Mouse (Mus musculus) midbrain, embryonic 11.5 days (tissue): Measurements from ENCODE around the gene Exoc2. TPM values are rescaled to one million over a fixed set of nuclear protein-coding genes. Genes with fewer than 3 reads are reported as not detected.
A peak's percentile ranks its signal among the peaks of the same experiment; 100 is the strongest.

Experiments
- ATAC-seq: fragments of 200-750 bp; cut with Nextera tagmentation; 2 replicates; pipeline ENCODE4 v1.8.0; 2017; ENCODE audit warnings: moderate TSS enrichment, moderate library complexity; ENCODE audit not compliant: low FRiP score
- DNase-seq: peaks from one replicate; pipeline ENCODE4 v3.0.0; 2015; ENCODE audit warnings: low spot score; ENCODE audit errors: missing footprints
- H3K27ac ChIP-seq: fragments of 300-500 bp; sonication (generic); 2 replicates; pipeline ENCODE4 v1.5.1; 2014; ENCODE audit warnings: low read depth, low read length
- H3K27me3 ChIP-seq: fragments of 300-500 bp; sonication (generic); 2 replicates; pipeline ENCODE4 v1.6.1; 2014; ENCODE audit warnings: mild to moderate bottlenecking, low read length, moderate library complexity, mixed read lengths; ENCODE audit not compliant: control insufficient read depth, insufficient read depth
- H3K36me3 ChIP-seq: fragments of 300-500 bp; sonication (generic); 2 replicates; pipeline ENCODE4 v1.6.1; 2014; ENCODE audit warnings: mild to moderate bottlenecking, low read length, moderate library complexity, mixed read lengths; ENCODE audit not compliant: control insufficient read depth, insufficient read depth
- H3K4me1 ChIP-seq: fragments of 300-500 bp; sonication (generic); 2 replicates; pipeline ENCODE4 v1.6.1; 2014; ENCODE audit warnings: low read length; ENCODE audit not compliant: control insufficient read depth, insufficient read depth
- H3K4me2 ChIP-seq: fragments of 300-500 bp; sonication (generic); 2 replicates; pipeline ENCODE4 v1.6.1; 2014; ENCODE audit warnings: mild to moderate bottlenecking, moderate library complexity
- H3K4me3 ChIP-seq: fragments of 300-500 bp; sonication (generic); 2 replicates; pipeline ENCODE4 v1.5.1; 2014; ENCODE audit warnings: low read depth, low read length
- H3K9ac ChIP-seq: fragments of 300-500 bp; sonication (generic); 2 replicates; pipeline ENCODE4 v1.6.1; 2014; ENCODE audit warnings: low read length
- H3K9me3 ChIP-seq: fragments of 300-500 bp; sonication (generic); 2 replicates; pipeline ENCODE4 v1.6.1; 2016; ENCODE audit warnings: low read length; ENCODE audit not compliant: control insufficient read depth
- WGBS: fragments of 180-500 bp; shearing (Covaris S2); extraction: QIAGEN DNeasy Blood & Tissue Kit; methylation state at CpG from one replicate; pipeline ENCODE4 v1.1.7; 2014; 5-methylcytosine and 5-hydroxymethylcytosine counted together
- polyA plus RNA-seq: library from polyadenylated mRNA; unstranded; fragments of >200 nt; fragmentation: Nextera tagmentation; extraction: Ambion mirVana; gene quantifications from 2 replicates; pipeline ENCODE4 v1.2.1, GENCODE M21; 2014

Exoc2 gene
- polyA plus RNA-seq, 1 experiment from 2014 or later: 41.3 TPM

DNA sequence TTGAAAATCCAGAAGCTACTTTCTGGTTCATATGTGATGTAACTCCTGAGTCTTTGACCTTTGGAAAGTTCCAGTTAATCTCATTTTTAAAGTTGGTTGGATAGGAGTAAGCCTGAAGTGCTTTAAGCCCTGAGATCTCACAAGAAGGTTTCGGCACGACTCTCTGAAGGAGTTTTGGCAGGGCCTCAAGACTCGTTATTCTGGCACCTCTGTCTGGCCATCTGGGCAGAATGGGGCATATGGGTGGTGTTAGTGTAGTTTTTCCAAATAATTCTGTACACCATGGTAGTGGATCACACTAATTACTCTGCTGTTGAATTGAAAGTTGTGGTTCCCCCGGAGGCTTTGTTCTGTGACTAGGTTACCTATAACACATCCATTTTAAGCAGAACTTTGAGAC is 4.3 kb upstream of the Exoc2 start:
- Histone ChIP-seq H3K4me1 (no peaks in the 10 kb centered on the region), H3K36me3 (no peaks in the 10 kb centered on the region), H3K4me3 (no peak overlapping the region), H3K9ac (no peak overlapping the region), H3K9me3 (no peaks in the 10 kb centered on the region), H3K4me2 (no peak overlapping the region), H3K27ac (no peak overlapping the region), H3K27me3 (no peaks in the 10 kb centered on the region)
- WGBS: 71% methylated on average over 4 of the region's 4 CpGs
- no peak for ATAC-seq
- DNase-seq: no peak

DNA sequence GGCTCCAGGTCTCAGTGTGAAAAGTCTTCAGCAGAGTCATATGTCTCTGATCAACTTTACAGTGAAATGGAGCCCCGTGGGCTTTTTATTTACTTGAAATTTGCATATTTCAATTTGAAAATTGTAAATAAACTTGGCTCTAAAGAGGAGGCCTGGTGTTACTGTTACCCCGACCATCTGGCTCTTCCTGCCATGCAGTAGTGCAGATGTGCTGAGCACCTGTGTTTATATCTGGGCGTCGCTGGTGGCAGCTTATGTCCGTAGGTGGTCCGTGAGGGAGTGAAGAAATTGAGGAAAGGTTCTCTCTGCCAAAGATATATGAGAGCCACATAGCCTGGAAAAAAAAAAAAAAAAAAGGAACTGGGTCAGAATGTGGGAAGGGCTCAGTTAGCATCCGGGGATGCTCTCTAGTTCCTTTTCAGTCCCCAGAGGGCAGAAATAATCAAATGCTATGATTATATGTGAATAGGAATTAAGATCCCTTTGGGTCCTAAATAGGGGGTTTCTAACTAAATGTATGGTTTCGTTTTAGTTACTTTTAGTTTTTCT is 2.7 kb upstream of the Exoc2 start:
- Histone ChIP-seq H3K4me2 (no peak overlapping the region), H3K27ac (no peak overlapping the region), H3K36me3 (no peaks in the 10 kb centered on the region), H3K4me3 (no peak overlapping the region), H3K4me1 (no peaks in the 10 kb centered on the region), H3K9me3 (no peaks in the 10 kb centered on the region), H3K27me3 (no peaks in the 10 kb centered on the region), H3K9ac (no peak overlapping the region)
- no peak for DNase-seq
- no peak for ATAC-seq
- WGBS: 62% methylated on average over 8 of the region's 8 CpGs

DNA sequence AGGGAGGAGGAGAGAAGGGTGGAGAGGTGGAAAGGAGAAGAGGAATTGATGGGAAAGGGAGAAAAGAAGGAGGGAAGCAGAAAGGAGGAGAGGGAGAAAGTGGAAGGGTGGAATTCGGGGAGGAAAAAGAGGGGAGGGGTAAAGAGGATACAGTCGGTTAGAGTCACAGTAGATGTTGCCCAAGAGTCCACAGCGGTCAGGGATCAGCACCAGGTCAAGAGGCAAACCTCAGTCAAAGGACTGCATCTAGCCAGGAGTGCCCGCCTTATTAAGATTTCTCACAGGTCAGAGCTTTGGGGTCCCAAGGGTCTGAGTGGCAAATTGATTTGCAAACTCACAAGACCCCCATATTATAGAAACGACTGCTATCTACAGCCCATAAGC is 346 bp upstream of the Exoc2 start:
- no peaks in the 10 kb centered on the region for H3K4me1 ChIP-seq
- peak overlapping the region; percentile 63 for H3K4me2 ChIP-seq
- DNase-seq (no peak), ATAC-seq (peak; percentile 64)
- H3K9me3 ChIP-seq: no peaks in the 10 kb centered on the region
- no peak overlapping the region for H3K27ac ChIP-seq
- peak overlapping the region; percentile 88 for H3K9ac ChIP-seq
- no peaks in the 10 kb centered on the region for H3K27me3 ChIP-seq
- H3K4me3 ChIP-seq: peak overlapping the region; percentile 91
- WGBS: 14% methylated on average over 5 of the region's 5 CpGs
- H3K36me3 ChIP-seq: no peaks in the 10 kb centered on the region

DNA sequence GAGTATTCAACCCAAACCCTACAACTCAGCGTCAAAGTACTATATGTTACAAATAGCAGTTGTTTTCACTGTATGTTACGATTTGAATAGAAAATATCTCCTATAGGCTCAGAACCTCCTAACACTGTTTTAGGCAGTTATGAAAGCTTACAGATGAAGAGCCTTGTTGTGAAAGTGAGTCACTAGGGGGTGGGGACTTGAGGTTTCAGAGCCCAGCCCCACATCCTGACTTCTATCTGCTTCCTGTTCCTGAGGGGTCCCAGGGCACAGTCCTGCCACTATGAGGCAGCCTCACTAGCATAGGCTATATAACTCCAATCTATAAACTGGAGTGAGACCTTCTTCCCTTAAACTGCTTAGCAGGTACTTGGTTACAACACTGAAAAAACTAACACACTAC is 1.8 kb downstream of the Exoc2 start:
- DNase-seq (no peak), ATAC-seq (no peak)
- Histone ChIP-seq H3K27ac (no peak overlapping the region), H3K4me1 (peaks cover 3% of the 10 kb centered on the region; the same call in 1 of the 2 replicates), H3K27me3 (no peaks in the 10 kb centered on the region), H3K9ac (no peak overlapping the region), H3K4me2 (no peak overlapping the region), H3K4me3 (no peak overlapping the region), H3K36me3 (no peaks in the 10 kb centered on the region), H3K9me3 (no peaks in the 10 kb centered on the region)
- 97% methylated on average over 2 of the region's 2 CpGs for WGBS

DNA sequence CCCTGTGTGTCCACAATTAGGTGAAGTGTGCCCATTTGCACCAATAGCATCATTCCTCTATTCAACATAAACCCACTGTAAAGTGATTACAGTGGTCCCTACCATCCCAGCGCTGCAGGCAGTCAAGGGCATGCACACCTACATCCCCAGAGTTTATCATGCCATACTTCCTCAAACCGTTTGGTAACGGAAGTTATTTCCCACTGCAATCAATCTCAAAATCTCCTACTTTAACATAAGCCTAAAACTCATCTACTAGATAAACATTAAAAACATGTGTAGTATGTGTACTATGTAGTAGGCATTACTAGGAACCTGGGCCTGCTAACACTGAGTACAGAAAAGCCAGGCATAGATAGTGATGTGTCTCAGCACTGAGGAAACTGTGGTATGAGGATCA is 2.8 kb downstream of the Exoc2 start:
- Histone ChIP-seq H3K27ac (no peak overlapping the region), H3K27me3 (no peaks in the 10 kb centered on the region), H3K4me1 (peaks cover 10% of the 10 kb centered on the region), H3K9ac (no peak overlapping the region), H3K4me2 (no peak overlapping the region), H3K9me3 (no peaks in the 10 kb centered on the region), H3K4me3 (no peak overlapping the region), H3K36me3 (no peaks in the 10 kb centered on the region)
- 85% methylated on average over 3 of the region's 3 CpGs for WGBS
- ATAC-seq: no peak
- peak; percentile 62 for DNase-seq

DNA sequence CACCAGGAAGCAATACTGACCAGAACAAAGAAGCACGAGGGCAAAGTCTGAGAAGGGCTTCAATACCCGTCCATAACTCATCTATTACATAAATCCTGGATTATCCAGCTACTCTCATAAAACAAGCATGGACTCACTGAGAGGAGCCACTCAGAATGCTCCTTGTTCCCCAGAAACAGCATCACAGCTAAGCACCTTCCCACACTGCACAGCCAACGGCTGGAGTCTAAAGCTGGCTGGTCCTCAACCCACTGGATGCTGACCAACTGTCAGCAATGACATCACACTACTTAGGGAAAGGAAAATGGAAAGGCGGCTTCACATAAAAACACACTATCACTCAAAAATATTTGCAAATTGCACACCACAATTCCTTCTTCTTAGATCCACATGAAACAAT is 5.6 kb downstream of the Exoc2 start:
- DNase-seq (no peak), ATAC-seq (no peak)
- H3K36me3 ChIP-seq: no peaks in the 10 kb centered on the region
- no peak overlapping the region for H3K4me3 ChIP-seq
- H3K27ac ChIP-seq: no peak overlapping the region
- H3K27me3 ChIP-seq: no peaks in the 10 kb centered on the region
- H3K4me1 ChIP-seq: peaks cover 10% of the 10 kb centered on the region
- H3K4me2 ChIP-seq: no peak overlapping the region
- H3K9me3 ChIP-seq: no peaks in the 10 kb centered on the region
- no peak overlapping the region for H3K9ac ChIP-seq
- WGBS: 76% methylated on average over 4 of the region's 4 CpGs

DNA sequence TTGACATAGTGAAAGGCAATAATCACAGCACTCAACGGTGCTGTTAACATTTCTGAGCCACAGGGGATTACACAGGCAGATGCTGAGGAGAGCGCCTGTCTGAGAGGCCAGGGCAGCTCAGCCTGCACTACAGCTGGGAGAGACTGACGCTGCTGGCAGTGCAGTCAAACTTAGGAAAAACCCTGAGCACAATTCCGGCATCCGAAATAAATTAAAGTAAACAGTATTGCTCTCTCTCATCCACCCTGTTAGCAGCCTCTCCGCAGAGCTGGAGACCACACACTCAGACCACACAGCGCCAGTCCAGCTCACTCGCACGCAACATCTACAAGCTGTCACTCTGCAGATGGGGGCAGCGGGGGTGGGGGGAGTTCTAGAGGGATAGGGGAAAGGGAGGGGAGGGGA is 7.4 kb downstream of the Exoc2 start:
- no peak overlapping the region for H3K4me3 ChIP-seq
- H3K36me3 ChIP-seq: no peaks in the 10 kb centered on the region
- ATAC-seq: peak; percentile 73; the same call in 1 of the 2 replicates
- WGBS: 12% methylated on average over 10 of the region's 10 CpGs
- H3K4me2 ChIP-seq: peak overlapping the region; percentile 31
- no peak overlapping the region for H3K9ac ChIP-seq
- H3K9me3 ChIP-seq: no peaks in the 10 kb centered on the region
- no peaks in the 10 kb centered on the region for H3K27me3 ChIP-seq
- H3K27ac ChIP-seq: 0 out of 2 replicates have a peak overlapping the region, but pooled peaks have one; percentile 20
- peaks cover 10% of the 10 kb centered on the region for H3K4me1 ChIP-seq
- peak; percentile 93 for DNase-seq

DNA sequence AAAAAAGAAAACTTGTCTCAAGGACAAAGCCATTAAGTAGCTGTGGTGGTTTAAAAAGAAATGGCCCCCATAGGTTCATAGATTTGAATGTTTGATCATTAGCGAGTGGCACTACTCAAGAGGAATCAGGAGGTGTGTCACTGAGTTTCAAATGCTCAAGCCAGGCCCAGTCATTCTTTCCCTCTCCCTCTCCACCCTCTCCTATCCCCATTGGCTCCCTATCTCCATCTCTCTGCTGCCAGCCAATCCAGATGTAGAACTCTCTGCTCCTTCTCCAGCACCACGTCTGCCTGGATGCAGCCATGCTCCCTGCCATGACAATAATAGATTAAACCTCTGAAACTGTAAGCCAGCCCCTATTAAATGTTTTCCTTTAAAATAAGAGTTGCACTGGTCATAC is 12.0 kb downstream of the Exoc2 start:
- Histone ChIP-seq H3K36me3 (no peaks in the 10 kb centered on the region), H3K4me1 (peaks cover 14% of the 10 kb centered on the region), H3K9ac (no peak overlapping the region), H3K4me3 (no peak overlapping the region), H3K27me3 (no peaks in the 10 kb centered on the region), H3K27ac (no peak overlapping the region), H3K9me3 (no peaks in the 10 kb centered on the region), H3K4me2 (no peak overlapping the region)
- WGBS: 64% methylated on average over 2 of the region's 2 CpGs
- DNase-seq (no peak), ATAC-seq (no peak)

DNA sequence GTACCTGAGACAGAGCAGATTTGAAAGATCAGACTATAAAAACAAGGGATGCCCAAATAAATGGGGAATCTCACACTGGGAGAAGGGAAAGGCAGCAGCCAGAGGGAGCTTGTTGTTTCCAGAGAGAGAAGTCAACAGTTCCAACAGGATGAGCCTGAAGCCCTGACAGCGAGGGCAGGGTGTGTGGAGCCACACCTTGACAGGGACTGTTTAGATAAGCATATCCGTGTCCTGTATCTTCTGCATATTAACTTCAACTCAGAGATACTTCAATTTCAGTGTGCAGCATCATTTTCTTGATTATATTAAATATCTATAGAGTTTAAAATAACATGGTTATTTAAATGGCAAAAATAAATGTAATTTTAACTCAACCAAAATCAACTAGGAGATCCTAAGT is 13.2 kb downstream of the Exoc2 start:
- Histone ChIP-seq H3K36me3 (no peaks in the 10 kb centered on the region), H3K4me2 (no peak overlapping the region), H3K27ac (no peak overlapping the region), H3K4me3 (no peak overlapping the region), H3K9me3 (no peaks in the 10 kb centered on the region), H3K9ac (no peak overlapping the region), H3K4me1 (peaks cover 7% of the 10 kb centered on the region), H3K27me3 (no peaks in the 10 kb centered on the region)
- no peak for DNase-seq
- ATAC-seq: no peak
- 89% methylated on average over 2 of the region's 2 CpGs for WGBS
